Mouse (Mus musculus): ENCODE measurements around the gene Kat5.

Gene Kat5

DNA sequence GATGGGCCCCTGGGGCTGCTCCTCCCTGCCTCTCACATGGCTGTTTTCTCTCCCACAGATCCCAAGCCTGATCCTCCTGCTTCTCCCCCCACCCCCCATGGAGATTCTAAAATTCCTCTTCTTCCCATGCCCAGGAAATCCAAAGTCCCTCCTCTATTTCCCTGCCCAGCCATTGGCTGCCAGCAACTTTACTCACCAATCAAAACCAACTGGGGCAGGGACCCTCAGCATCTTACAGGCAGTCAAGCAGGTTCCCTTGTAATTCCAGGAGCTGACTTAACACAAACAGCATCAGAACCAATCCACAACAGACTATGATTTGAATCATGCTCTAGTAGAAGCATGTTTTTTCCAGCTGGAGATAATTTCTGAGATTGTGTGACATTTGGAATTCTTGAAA, 19.9 kb upstream of the Kat5 start:
- DNase-seq (ENCODE audit: low read depth, low spot score): no peak

GRCm38 (mm10) chr19:5625311-5625710, 15.3 kb upstream of the Kat5 start:
- no peak for DNase-seq (ENCODE audit: low read depth, low spot score)

DNA sequence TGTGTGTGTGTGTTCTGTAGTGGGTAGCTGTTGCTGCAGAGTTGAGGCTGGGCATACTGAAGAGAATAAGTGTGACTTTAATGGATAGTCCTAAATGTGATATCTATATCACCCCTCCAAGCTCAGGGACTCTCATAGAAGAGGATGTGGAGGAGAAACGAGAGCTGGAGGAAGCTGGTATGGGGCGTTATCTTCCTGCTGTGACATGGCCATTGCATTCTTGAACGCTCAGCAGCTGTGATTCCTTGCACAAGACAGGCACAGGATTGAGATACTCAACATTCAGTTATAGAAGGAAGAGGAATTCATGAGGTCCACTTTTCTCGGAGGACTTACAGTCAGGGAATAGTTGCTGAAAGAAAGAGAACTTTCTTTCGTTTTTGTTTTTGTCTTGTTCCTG, 11.8 kb upstream of the Kat5 start:
- no peak for DNase-seq (ENCODE audit: low read depth, low spot score)

DNA sequence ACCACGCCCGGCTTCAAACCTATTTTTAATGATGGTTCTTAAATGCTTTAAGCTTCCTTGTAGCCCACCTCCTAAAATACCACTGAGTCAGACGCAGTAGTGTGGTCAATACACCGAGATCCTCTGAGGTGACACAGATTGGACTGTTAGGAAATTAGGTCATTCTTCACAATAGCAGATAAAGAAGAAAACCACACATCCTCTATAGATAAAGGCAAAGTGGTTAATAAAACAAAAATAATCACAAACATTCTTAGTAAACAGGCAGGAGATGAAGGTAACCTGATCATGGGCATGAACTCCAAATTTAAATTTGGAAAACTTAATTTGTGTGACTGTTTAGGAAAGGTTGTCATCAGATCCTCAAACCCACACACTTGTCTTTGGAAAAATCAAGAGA, 10.0 kb upstream of the Kat5 start:
- DNase-seq (ENCODE audit: low read depth, low spot score): no peak

DNA sequence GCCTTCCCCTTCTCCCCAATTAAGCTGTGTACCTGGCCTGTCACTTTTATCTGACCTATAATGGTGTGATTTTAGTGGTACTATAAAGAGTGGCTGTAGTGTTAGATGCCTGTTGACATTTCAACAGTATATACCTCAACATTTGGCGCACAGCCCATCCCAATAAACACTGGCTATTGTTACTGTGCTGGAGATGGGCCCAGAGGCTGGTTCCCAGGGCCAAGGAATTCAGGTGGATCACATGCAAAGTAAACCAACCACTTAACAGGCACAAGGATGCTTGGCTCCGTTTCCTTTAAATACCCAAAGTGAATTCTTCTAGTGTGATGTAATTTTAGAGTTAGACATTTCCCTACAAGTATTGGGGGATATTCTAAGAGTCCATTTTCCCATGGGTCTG, 4.9 kb upstream of the Kat5 start:
- DNase-seq (ENCODE audit: low read depth, low spot score): no peak

- no peak for DNase-seq (ENCODE audit: low read depth, low spot score)
These were observed 2.9 kb upstream of the Kat5 start for GRCm38 (mm10) chr19:5612762-5613411.

DNA sequence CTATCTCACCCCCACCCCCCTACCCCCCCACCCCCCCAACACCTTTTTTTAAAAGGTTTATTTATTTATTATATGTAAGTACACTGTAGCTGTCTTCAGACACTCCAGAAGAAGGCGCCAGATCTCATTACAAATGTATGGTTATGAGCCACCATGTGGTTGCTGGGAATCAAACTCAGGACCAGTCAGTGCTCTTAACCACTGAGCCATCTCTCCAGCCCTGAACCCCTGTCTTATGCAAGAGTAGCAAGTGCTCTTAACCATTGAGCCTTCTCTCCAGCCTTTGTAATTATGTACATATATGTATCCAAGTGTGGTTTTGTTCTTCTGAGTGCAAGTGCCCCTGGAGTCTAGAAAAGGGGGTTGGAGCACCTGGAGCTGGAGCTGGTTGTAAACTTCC, 1.9 kb upstream of the Kat5 start:
- DNase-seq (ENCODE audit: low read depth, low spot score): no peak

GRCm38 (mm10) chr19:5609171-5609546, 878 bp downstream of the Kat5 start:
- DNase-seq (ENCODE audit: low read depth, low spot score): no peak

DNA sequence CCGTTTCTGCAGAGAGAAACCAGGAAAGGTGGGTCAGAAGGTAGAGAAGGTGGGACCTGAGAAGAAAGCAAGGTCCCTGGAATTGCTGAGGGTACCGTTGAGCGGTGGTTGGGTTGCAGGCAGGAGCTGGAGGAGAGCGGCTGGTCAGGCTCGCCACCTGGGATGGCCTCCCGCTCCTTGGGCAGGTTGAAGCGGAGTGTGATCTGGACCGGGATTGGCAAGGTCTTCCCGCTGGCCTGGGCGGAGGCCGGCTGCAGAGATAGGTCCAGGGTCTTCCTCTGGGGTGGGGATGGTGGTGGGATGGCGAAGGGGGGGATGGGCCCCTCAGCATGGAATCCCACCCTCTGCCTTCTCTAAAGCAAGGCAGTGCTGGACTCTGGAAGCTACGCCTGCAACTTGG, 1.3 kb downstream of the Kat5 start:
- DNase-seq (ENCODE audit: low read depth, low spot score): no peak

GRCm38 (mm10) chr19:5607705-5608410, 2.2 kb downstream of the Kat5 start:
- no peak for DNase-seq (ENCODE audit: low read depth, low spot score)

DNA sequence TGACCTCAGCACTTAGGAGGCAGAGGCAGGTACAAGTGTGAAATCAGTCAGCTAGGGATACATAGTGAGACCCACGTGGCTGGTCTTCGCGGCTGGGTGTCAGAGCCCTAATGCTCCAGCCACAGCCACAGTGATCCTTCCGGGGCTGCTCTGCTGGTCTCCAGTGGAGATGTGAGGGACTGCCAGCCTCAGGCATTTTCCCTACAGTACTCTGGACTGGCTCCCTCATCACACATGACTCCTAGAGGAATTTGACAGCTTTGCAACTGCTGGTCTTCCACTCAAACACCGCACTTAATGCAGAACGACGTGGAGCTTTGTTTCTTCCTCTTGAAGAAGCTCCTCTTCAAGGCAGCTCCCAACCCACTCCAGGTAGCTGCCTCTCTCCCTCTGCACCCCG, 3.8 kb downstream of the Kat5 start:
- DNase-seq (ENCODE audit: low read depth, low spot score): no peak

GRCm38 (mm10) chr19:5605126-5605525, 4.9 kb downstream of the Kat5 start:
- DNase-seq (ENCODE audit: low read depth, low spot score): no peak

GRCm38 (mm10) chr19:5603664-5604063, 6.4 kb downstream of the Kat5 start:
- no peak for DNase-seq (ENCODE audit: low read depth, low spot score)

DNA sequence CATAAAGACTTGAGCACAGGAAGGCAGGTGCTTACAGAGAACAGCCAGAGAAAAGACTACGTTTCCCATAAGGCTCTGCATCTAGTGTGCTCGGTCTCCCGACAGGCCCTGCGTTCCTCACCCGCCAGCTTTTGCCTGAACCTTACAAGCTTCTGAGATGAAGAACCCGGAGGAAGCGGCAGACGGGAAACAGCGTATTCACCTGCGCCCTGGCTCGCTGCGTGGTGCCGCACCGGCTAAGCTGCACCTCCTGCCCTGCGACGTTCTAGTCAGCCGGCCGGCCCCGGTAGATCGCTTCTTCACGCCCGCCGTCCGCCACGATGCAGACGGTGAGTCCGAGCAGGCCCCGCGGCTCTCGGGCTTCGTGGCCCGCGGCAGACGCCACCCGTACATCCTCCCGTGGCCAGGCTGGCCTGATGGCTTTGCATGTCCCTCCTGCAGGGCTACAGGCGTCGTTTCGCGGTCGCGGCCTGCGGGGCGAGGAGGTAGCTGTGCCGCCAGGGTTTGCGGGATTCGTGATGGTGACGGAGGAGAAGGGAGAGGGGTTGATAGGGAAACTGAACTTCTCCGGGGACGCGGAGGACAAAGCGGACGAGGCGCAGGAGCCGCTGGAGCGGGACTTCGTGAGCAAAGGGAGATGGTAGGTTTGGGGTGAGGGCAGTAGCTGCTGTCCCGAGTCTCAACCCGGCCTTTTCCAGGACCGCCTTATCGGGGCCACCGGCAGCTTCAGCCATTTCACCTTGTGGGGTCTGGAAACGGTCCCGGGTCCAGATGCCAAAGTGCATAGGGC, 8.1 kb downstream of the Kat5 start, which contains the start of gene Rnaseh2c:
Rnaseh2c (plus strand) TSS at position 122 of the 790 bp plus-strand sequence.
- DNase-seq (ENCODE audit: low read depth, low spot score): peak; percentile 81

- DNase-seq (ENCODE audit: low read depth, low spot score): no peak
These were observed 10.8 kb downstream of the Kat5 start for GRCm38 (mm10) chr19:5599224-5599623.

DNA sequence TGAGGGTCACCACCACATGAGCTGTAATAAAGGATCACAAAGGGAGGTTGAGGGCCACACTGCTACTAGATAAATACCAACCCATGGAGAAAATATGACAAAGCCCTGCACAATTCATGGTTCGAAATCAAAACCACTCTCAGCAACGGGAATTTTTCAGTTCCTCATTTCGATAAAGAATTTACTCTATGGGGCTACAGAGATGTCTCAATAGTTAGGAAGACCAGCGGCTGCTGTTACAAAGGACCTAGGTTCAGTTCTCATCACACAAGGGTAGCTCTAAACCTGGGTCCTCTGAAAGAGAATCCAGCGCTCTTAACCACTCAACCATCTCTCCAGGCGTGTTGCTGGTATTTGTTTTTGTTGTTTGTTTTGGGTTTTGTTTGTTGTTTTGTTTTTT, 18.1 kb downstream of the Kat5 start:
- no peak for DNase-seq (ENCODE audit: low read depth, low spot score)

GRCm38 (mm10) chr19:5589159-5589558, 20.9 kb downstream of the Kat5 start:
- no peak for DNase-seq (ENCODE audit: low read depth, low spot score)

GRCm38 (mm10) chr19:5581995-5582394, 28.0 kb downstream of the Kat5 start:
- no peak for DNase-seq (ENCODE audit: low read depth, low spot score)

DNA sequence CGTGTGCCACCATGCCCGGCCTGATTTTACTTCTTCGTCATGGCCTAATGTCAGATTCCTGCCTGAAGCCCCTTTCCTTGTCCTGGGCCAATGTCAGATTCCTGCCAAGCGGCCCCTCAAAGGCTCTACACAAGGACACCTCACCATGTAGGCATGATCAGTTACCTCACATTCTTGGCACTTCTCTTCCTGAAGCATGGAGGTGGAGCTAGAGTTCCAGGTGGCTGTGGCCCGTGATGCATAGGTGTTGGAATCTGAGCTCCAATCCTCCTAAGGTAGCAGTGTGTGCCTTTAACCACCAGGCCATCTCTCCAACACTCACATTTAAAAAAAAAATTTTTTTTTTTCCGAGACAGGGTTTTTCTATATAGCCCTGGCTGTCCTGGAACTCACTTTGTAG, 29.3 kb downstream of the Kat5 start:
- DNase-seq (ENCODE audit: low read depth, low spot score): no peak

- no peak for DNase-seq (ENCODE audit: low read depth, low spot score)
These were observed 30.1 kb downstream of the Kat5 start for GRCm38 (mm10) chr19:5579971-5580370.

DNA sequence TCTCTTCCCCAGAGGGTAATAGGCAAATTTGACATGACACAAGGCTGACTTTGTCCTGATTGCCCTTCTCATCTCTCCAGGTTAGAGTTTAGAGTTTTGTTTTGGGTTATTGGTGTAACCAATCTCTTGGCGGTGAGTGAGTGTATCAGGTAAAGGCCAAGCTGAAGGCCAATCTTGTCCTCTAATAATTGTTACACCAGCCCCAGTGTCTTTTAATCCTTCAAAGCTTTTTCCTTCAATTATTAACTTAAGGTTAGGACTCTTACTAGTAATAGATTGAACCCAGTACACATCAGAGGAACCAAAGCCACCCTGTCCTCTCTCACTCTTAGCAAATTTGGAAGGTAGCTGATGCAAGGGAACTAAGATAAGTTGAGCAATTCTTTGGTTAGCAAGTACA, 34.7 kb downstream of the Kat5 start:
- no peak for DNase-seq (ENCODE audit: low read depth, low spot score)

- no peak for DNase-seq (ENCODE audit: low read depth, low spot score)
These were observed 37.5 kb downstream of the Kat5 start for GRCm38 (mm10) chr19:5572331-5573125.
